Mouse (Mus musculus) stomach, postnatal 0 days (tissue): ENCODE measurements around the gene Slit3.

Source experiments
- CTCF ChIP-seq: IDR thresholded peaks from 2 replicates; pipeline ENCODE4 v1.5.1; 2016; ENCODE audit warnings: antibody characterized with exemption, low read depth, mild to moderate bottlenecking, moderate library complexity
- EP300 ChIP-seq: optimal IDR thresholded peaks from 2 replicates; pipeline ENCODE3; 2016; ENCODE audit warnings: antibody characterized with exemption

DNA sequence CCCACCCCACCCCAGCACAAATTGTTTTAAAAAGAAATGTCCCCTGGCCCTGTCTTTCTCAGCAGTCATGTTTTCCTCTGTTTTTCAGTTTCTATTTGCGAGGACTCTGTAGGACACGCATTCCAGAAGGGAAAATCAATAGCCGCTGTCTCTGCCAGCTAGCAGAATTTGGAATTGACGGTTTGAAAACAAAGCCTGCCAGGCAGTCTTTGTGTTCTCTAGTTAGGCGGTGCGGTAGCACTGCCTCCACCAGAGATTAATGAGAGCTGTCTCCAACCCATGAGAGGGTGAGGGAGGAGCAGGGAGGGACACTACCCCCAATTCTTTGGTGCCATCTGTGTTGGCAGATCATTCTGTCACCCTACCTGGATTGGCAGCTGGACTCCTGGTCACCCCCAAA is 392.3 kb downstream of the Slit3 start:
- TF ChIP-seq EP300 (no peak), CTCF (no peak)
